Mouse (Mus musculus): ENCODE measurements around the gene Vmn1r157. TPM values are rescaled to one million over a fixed set of nuclear protein-coding genes. Genes with fewer than 3 reads are reported as not detected.
"Not testable (repeated sequence)": the region's sequence is repeated elsewhere in the genome, so short reads cannot be mapped to it uniquely, and the experiment has no call there.

Vmn1r157 gene
- polyA plus RNA-seq (2012; rRNA removed): not detected in 2 replicates

GRCm38 (mm10) chr7:22761397-22761796 lies at the start of gene Vmn1r157:
Vmn1r157 (plus strand) TSS chr7:22761697.
- not testable (repeated sequence) for DNase-seq (ENCODE audit: low read depth)

DNA sequence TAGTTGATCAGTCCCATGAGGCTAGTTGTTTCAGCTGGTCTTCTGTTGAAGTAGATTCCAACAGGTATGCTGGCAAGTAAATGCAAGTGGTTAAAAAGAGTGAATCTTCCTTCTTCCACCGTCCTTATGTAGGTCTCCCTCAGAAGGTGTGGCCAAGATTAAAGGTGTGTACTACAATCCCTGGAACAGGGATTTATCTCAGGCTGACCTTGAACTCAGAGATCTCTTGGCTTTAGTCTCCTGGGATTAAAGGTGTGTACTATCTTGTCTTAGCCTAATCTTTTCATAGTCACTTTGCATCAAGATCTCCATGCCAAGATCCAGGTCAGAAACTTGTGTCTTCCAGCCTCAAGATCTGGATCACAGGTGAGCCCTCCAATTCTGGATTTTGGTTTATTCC lies 41.9 kb upstream of the Vmn1r157 start, which contains the start of gene Gm4567:
Gene Gm4567, minus strand, starts transcription at position 101 of the 400 bp plus-strand sequence.
- not testable (repeated sequence) for DNase-seq (ENCODE audit: low read depth)

DNA sequence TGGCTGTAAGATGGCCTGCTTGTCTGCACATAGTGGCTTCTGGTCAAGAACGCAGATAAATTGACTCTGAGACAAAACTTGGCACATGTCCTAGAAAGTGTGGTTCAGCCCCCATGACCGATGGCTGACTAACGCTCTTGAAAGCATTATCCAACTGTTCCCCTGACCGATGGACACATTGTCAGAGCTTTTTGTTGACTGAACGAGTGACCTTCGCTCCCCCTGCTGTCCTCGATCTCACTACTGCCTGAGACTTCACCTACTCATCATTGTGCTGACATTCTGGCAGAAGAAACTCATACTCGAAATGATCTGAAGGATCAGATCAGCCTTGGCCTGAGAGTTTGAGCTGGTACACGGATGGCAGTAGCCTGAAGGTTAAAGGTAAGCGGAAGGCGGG lies 14.5 kb downstream of the Vmn1r157 start:
- not testable (repeated sequence) for DNase-seq (ENCODE audit: low read depth)

DNA sequence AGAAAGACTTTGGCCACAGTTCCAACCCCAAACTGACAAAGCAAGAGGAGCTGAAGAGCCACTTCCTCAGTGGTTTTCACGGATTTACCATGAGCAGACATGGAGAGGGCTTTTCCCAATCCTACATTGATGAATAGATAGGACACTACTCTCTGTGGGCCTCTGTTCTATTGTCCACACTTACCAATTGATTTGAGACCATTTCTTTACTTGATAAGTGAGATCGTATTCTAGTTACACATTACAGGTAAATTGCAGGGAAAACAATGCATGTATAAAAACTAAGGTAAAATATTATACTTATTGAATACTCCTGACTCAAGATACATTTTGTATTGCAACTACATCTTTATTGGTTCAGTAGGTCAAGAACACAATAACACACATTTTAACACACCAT lies 29.2 kb downstream of the Vmn1r157 start, which contains the start of gene Vmn1r158:
Gene Vmn1r158, minus strand, starts transcription at position 101 of the 400 bp plus-strand sequence.
- not testable (repeated sequence) for DNase-seq (ENCODE audit: low read depth)

Other genes with a start within 250 kb of the Vmn1r157 start
- gene Vmn1r152, start 238.7 kb upstream of the Vmn1r157 start, polyA plus RNA-seq (2012; rRNA removed): not detected in 2 replicates
- not detected in 2 replicates for gene Gm8677, start 226.8 kb upstream of the Vmn1r157 start, polyA plus RNA-seq (2012; rRNA removed)
- not detected in 2 replicates for gene Gm4201, start 196.4 kb upstream of the Vmn1r157 start, polyA plus RNA-seq (2012; rRNA removed)
- not detected in 2 replicates for gene Gm4565, start 173.6 kb upstream of the Vmn1r157 start, polyA plus RNA-seq (2012; rRNA removed)
- not detected in 2 replicates for gene Vmn1r155, start 103.7 kb upstream of the Vmn1r157 start, polyA plus RNA-seq (2012; rRNA removed)
- not detected in 2 replicates for gene Gm8693, start 69.4 kb upstream of the Vmn1r157 start, polyA plus RNA-seq (2012; rRNA removed)
- not detected in 2 replicates for gene Gm4567, start 42.0 kb upstream of the Vmn1r157 start, polyA plus RNA-seq (2012; rRNA removed)
- gene Vmn1r158, start 29.1 kb downstream of the Vmn1r157 start, polyA plus RNA-seq (2012; rRNA removed): not detected in 2 replicates
- not detected in 2 replicates for gene Vmn1r159, start 81.9 kb downstream of the Vmn1r157 start, polyA plus RNA-seq (2012; rRNA removed)
- not detected in 2 replicates for gene Vmn1r160, start 109.5 kb downstream of the Vmn1r157 start, polyA plus RNA-seq (2012; rRNA removed)
- not detected in 2 replicates for gene Gm4214, start 223.0 kb downstream of the Vmn1r157 start, polyA plus RNA-seq (2012; rRNA removed)

Measured in gonadal fat pad, adult 2 months (tissue).